Mouse (Mus musculus) kidney, embryonic 15.5 days (tissue): Measurements from ENCODE around the gene 2310009B15Rik. TPM values are rescaled to one million over a fixed set of nuclear protein-coding genes. Genes with fewer than 3 reads are reported as not detected.
"Not testable (repeated sequence)": the region's sequence is repeated elsewhere in the genome, so short reads cannot be mapped to it uniquely, and the experiment has no call there.

ENCODE experiments used
- ATAC-seq: fragments of 200-750 bp; cut with Nextera tagmentation; replicated peaks from 2 replicates; pipeline ENCODE4 v1.8.0; 2017; ENCODE audit warnings: moderate TSS enrichment; ENCODE audit not compliant: low FRiP score
- H3K27ac ChIP-seq: fragments of 300-500 bp; sonication (generic); 2 replicates; pipeline ENCODE4 v1.5.1; 2015; ENCODE audit warnings: mild to moderate bottlenecking, inconsistent platforms
- H3K27me3 ChIP-seq: fragments of 300-500 bp; sonication (generic); 2 replicates; pipeline ENCODE4 v1.6.1; 2015; ENCODE audit warnings: inconsistent platforms
- H3K36me3 ChIP-seq: fragments of 300-500 bp; sonication (generic); 2 replicates; pipeline ENCODE4 v1.6.1; 2015; ENCODE audit warnings: inconsistent platforms
- H3K4me1 ChIP-seq: fragments of 300-500 bp; sonication (generic); 2 replicates; pipeline ENCODE4 v1.6.1; 2015; ENCODE audit warnings: inconsistent platforms
- H3K4me2 ChIP-seq: fragments of 300-500 bp; sonication (generic); 2 replicates; pipeline ENCODE4 v1.6.1; 2015; ENCODE audit warnings: moderate library complexity, mild to moderate bottlenecking, inconsistent platforms
- H3K4me3 ChIP-seq: fragments of 300-500 bp; sonication (generic); replicated peaks from 2 replicates; pipeline ENCODE4 v1.5.1; 2015; ENCODE audit warnings: mild to moderate bottlenecking, inconsistent platforms
- H3K9ac ChIP-seq: fragments of 300-500 bp; sonication (generic); 2 replicates; pipeline ENCODE4 v1.6.1; 2015; ENCODE audit warnings: mild to moderate bottlenecking, inconsistent platforms
- H3K9me3 ChIP-seq: fragments of 300-500 bp; sonication (generic); replicated peaks from 2 replicates; pipeline ENCODE4 v1.6.1; 2016; ENCODE audit warnings: inconsistent platforms
- WGBS: fragments of 180-500 bp; shearing (Covaris S2); methylation state at CpG from one replicate; pipeline ENCODE4 v1.1.7; 2015; ENCODE audit warnings: mixed read lengths; 5-methylcytosine and 5-hydroxymethylcytosine counted together
- polyA plus RNA-seq: library from polyadenylated mRNA; unstranded; fragments of >200 nt; fragmentation: Nextera tagmentation; extraction: Ambion mirVana; gene quantifications from 2 replicates; pipeline ENCODE4 v1.2.1, GENCODE M21; 2015

2310009B15Rik gene
- polyA plus RNA-seq = 42.3 and 44.7 TPM in 2 replicates

DNA sequence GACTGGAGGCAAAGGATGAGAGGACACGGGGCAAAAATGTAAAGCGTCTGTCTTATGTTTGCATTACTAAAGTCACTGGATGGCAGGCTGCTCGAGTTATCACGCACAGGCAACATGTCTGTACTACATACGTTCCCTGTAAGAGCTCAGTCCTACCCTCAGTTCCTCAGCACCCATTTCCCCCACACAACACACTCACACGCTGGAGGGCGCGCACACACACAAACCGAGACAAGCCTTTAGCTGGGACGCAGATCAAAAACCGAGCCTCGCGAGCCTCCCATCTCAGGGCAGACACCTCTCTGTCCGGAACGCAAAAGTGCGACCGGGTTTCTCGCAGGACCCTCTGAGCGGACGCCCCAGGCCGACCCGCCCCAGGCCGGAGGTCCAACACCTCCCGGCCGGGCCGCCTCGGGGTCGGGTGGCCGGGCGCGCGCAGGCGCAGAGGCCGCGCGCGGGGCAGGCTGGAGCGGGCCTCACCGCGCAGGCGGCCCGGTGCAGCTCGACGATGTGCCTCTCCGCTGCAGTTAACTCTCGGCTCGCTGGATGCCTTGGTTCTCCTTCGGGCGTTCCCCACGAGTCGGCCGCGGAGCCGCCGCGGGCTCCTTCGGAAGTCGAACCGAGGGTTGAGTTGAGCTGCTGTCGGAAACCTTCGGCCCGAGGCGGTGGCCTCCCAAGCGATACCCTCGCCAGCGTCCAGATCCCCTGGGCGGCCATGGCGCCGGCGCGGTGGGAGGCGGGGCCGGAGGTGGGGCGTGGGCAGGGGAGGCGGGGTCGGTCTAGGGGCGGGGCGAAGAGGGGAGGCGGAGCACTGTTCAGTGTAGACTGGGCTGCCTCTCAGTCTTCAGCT is at the start of gene 2310009B15Rik:
Gene 2310009B15Rik (minus strand): TSS at position 752 of the 850 bp plus-strand sequence.
- not testable (repeated sequence) for H3K9me3 ChIP-seq, H3K27me3 ChIP-seq, H3K4me1 ChIP-seq
- Histone ChIP-seq H3K9ac (peak within 1 kb of the TSS; percentile 52; the same call in 1 of the 2 replicates), H3K4me3 (peak within 1 kb of the TSS; percentile 51), H3K4me2 (peak within 1 kb of the TSS; percentile 44), H3K36me3 (peaks cover 14% of the 10 kb centered on the region), H3K27ac (peak within 1 kb of the TSS; percentile 90)
- WGBS = 0% methylated on average over 41 of the region's 79 CpGs
- ATAC-seq = peak; percentile 100

DNA sequence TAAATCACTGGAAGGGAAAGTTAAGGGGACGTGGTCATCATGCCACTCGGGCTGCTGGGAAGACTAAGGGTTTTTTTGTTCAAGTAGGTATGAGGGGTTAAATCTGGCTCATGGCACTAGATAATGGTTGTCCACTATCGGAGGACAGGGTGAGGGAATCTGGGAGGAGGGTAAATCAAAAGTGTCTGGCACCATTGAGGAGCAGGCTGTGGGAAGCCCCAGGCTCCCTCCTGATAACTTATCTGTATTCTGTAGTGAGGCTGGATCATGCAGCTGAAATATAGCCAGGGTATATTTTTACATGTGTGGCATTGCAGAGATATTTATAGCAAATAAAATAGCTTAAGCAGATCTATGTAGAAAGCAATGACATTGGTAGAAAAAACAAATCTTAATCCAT is 49.6 kb upstream of the 2310009B15Rik start:
- Histone ChIP-seq H3K27me3 (no peaks in the 10 kb centered on the region), H3K4me1 (0 out of 2 replicates have a peak, but pooled peaks cover 5% of the 10 kb centered on the region), H3K9ac (no peak overlapping the region), H3K36me3 (no peaks in the 10 kb centered on the region), H3K27ac (no peak overlapping the region), H3K4me3 (no peak overlapping the region), H3K9me3 (no peaks in the 10 kb centered on the region), H3K4me2 (no peak overlapping the region)
- WGBS = 71% methylated on average over 3 of the region's 3 CpGs
- ATAC-seq = no peak

DNA sequence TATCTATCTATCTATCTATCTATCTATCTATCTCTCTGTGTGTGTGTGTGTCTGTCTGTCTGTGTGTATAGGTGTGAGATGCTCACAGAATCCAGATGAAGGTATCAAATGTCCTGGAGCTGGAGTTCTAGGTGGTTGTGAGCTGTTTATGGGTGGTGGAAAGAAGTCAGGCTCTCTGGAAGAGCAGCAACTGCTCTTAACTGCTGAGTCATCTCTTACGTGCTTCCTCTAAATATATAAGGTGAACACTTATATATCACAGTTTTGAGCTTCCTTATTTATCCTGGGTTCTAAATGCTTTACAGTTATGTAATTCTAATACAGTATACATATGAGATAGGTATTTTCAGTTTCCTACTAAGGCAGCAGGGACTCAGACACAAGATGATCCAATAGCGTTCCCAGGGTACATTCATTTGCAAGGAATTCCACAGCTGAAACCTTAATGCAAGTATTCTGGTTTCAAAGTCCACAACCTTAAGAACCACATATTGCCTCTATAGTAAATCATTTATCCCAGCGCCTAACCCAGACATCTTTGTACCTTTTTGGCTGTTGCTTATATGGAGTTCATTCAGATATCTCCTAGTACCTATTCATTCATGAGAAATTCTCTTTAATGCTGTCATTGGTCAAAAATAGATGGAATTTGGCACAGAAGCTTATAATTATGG is 48.6 kb upstream of the 2310009B15Rik start:
- Histone ChIP-seq H3K27me3 (no peaks in the 10 kb centered on the region), H3K36me3 (no peaks in the 10 kb centered on the region), H3K4me3 (no peak overlapping the region), H3K4me1 (0 out of 2 replicates have a peak, but pooled peaks cover 5% of the 10 kb centered on the region), H3K27ac (no peak overlapping the region), H3K9ac (no peak overlapping the region), H3K4me2 (no peak overlapping the region), H3K9me3 (no peaks in the 10 kb centered on the region)
- no peak for ATAC-seq
- WGBS = 91% methylated on average over 3 of the region's 3 CpGs

GRCm38 (mm10) chr1:138903894-138904293 is 47.2 kb upstream of the 2310009B15Rik start:
- H3K27ac ChIP-seq = no peak overlapping the region
- no peaks in the 10 kb centered on the region for H3K9me3 ChIP-seq
- no peak overlapping the region for H3K4me3 ChIP-seq
- H3K9ac ChIP-seq = no peak overlapping the region
- ATAC-seq = no peak
- no peak overlapping the region for H3K4me2 ChIP-seq
- H3K27me3 ChIP-seq = no peaks in the 10 kb centered on the region
- no peaks in the 10 kb centered on the region for H3K36me3 ChIP-seq
- H3K4me1 ChIP-seq = no peaks in the 10 kb centered on the region
- 80% methylated on average over 5 of the region's 5 CpGs for WGBS

DNA sequence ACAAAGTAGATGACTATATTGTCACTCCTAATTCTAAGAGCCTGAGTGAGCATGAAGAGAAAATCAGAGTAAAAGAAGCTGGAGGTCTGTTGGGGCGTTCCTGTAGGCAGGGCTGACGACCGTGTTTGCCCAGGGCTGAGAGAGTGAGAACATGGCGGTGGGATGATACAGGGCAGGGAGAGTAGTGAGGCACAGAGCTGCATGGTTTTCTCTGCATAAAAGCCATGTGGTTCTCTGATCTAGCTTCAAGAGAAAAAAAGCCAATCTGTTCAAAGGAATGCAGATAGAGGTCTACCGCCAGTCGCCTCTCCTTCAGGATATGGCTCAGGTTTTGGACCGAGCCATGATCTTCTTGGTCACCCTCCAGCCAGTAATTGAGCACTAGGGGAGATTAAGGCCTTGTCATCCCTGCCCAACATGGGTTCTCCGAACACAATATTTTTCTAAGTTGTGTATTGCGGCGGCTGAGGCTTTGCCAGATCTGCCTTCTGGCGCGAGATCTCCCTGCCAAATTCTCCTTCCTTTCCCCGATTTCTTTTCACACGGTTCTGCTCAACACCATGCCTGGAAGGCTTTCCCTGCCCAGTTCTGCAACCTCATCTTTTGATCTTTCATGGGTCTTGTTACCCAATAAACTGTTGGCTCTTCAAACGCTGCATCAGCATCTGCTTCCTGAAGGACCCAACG is 44.9 kb upstream of the 2310009B15Rik start:
- ATAC-seq = no peak
- Histone ChIP-seq H3K4me1 (no peaks in the 10 kb centered on the region), H3K36me3 (no peaks in the 10 kb centered on the region), H3K9ac (no peak overlapping the region), H3K4me3 (no peak overlapping the region), H3K4me2 (no peak overlapping the region), H3K27me3 (no peaks in the 10 kb centered on the region), H3K27ac (no peak overlapping the region), H3K9me3 (no peaks in the 10 kb centered on the region)
- WGBS = 85% methylated on average over 16 of the region's 16 CpGs

DNA sequence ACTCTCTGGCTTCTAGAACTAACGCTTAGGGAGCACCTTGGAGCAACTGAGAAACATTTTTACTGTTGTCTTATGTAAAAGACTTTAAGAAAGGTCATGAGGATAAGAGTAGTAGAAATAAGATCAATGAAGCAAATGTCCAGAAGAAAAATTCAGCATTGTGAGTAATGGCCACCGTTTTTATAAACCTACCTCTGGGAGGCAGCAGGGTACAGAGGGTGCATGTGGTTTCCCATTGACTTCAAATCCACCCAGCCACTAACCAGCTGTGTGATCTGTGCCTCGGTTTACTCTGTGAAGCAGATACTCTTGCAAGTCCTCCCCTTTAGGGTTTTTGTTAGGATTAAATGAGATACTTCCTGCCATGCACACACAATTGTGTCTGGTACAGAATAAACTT is 39.4 kb upstream of the 2310009B15Rik start:
- 81% methylated on average over 3 of the region's 3 CpGs for WGBS
- Histone ChIP-seq H3K4me2 (no peak overlapping the region), H3K9ac (no peak overlapping the region), H3K27me3 (no peaks in the 10 kb centered on the region), H3K27ac (no peak overlapping the region), H3K36me3 (no peaks in the 10 kb centered on the region), H3K9me3 (no peaks in the 10 kb centered on the region), H3K4me1 (no peaks in the 10 kb centered on the region), H3K4me3 (no peak overlapping the region)
- no peak for ATAC-seq

GRCm38 (mm10) chr1:138877470-138878254 is 21.0 kb upstream of the 2310009B15Rik start:
- 0 out of 2 replicates have a peak, but pooled peaks have one; percentile 29 for ATAC-seq
- 80% methylated on average over 14 of the region's 14 CpGs for WGBS
- H3K36me3 ChIP-seq = no peaks in the 10 kb centered on the region

DNA sequence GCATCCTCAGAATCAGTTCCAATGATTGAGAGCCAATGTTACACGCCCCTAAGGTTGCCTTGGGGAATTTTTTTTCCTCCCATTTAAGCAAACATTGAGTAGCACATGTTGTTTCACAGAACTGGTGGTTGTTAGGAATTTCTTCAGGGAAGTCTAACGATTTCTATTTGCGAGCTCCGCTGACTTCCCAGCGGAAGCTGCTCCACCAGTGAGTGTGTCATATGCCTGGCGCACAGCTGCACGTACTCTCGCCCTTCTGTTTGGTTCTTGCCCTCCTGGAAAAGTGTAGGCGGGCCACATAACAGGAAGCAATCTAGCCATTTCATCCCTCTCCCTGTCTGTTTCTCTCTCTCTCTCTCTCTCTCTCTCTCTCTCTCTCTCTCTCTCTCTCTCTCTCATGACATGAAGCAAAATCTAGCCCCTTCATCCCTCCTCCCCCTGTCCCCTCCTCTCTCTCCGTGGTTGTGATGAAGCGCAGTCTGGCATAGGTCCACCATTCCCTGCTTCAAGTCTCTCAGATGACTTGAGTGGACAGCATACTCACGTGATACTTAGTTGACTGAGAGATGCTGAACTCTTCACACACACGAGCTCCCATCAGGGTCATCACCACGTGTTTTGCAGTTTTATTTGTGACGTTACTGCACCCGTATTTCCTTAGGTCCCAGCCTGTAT is 19.9 kb upstream of the 2310009B15Rik start:
- Histone ChIP-seq H3K9me3 (no peaks in the 10 kb centered on the region), H3K4me3 (no peak overlapping the region), H3K36me3 (no peaks in the 10 kb centered on the region), H3K27me3 (no peaks in the 10 kb centered on the region), H3K4me1 (0 out of 2 replicates have a peak, but pooled peaks cover 2% of the 10 kb centered on the region), H3K4me2 (0 out of 2 replicates have a peak overlapping the region, but pooled peaks have one; percentile 12), H3K27ac (no peak overlapping the region), H3K9ac (no peak overlapping the region)
- WGBS = 67% methylated on average over 16 of the region's 16 CpGs
- ATAC-seq = 0 out of 2 replicates have a peak, but pooled peaks have one; percentile 49

More at GRCm38 (mm10) chr1:138877470-138878254, 21.0 kb upstream of the 2310009B15Rik start:
- Histone ChIP-seq H3K4me2 (no peak overlapping the region), H3K9me3 (no peaks in the 10 kb centered on the region), H3K9ac (no peak overlapping the region), H3K27ac (no peak overlapping the region), H3K27me3 (no peaks in the 10 kb centered on the region), H3K4me1 (0 out of 2 replicates have a peak, but pooled peaks cover 2% of the 10 kb centered on the region), H3K4me3 (no peak overlapping the region)

GRCm38 (mm10) chr1:138850823-138851222 is 5.8 kb downstream of the 2310009B15Rik start:
- Histone ChIP-seq H3K27me3 (peaks cover 55% of the 10 kb centered on the region), H3K9me3 (no peaks in the 10 kb centered on the region), H3K9ac (no peak overlapping the region), H3K4me3 (no peak overlapping the region), H3K4me2 (no peak overlapping the region), H3K36me3 (peaks cover 21% of the 10 kb centered on the region), H3K27ac (no peak overlapping the region), H3K4me1 (peaks cover 26% of the 10 kb centered on the region)
- ATAC-seq = no peak
- 88% methylated on average over 1 of the region's 1 CpGs for WGBS

GRCm38 (mm10) chr1:138850161-138850539 is 6.5 kb downstream of the 2310009B15Rik start:
- ATAC-seq = no peak
- 53% methylated on average over 4 of the region's 4 CpGs for WGBS
- H3K27me3 ChIP-seq = peaks cover 62% of the 10 kb centered on the region

More at GRCm38 (mm10) chr1:138850161-138850539, 6.5 kb downstream of the 2310009B15Rik start:
- peaks cover 21% of the 10 kb centered on the region for H3K36me3 ChIP-seq
- no peak overlapping the region for H3K9ac ChIP-seq
- H3K27ac ChIP-seq = no peak overlapping the region
- H3K4me3 ChIP-seq = no peak overlapping the region
- H3K4me2 ChIP-seq = no peak overlapping the region
- peaks cover 23% of the 10 kb centered on the region for H3K4me1 ChIP-seq
- H3K9me3 ChIP-seq = no peaks in the 10 kb centered on the region
